Mouse (Mus musculus) intestine, embryonic 15.5 days (tissue): ENCODE results near the gene Gm20388. TPM values are rescaled to one million over a fixed set of nuclear protein-coding genes. Genes with fewer than 3 reads are reported as not detected.

Experiments used
- ATAC-seq: fragments of 200-750 bp; cut with Nextera tagmentation; 2 replicates; pipeline ENCODE4 v1.8.0; 2017; ENCODE audit warnings: moderate TSS enrichment, moderate library complexity
- H3K27ac ChIP-seq: fragments of 300-500 bp; sonication (generic); 2 replicates; pipeline ENCODE4 v1.5.1; 2015; ENCODE audit warnings: mild to moderate bottlenecking, inconsistent platforms
- H3K27me3 ChIP-seq: fragments of 300-500 bp; sonication (generic); replicated peaks from 2 replicates; pipeline ENCODE4 v1.6.1; 2015; ENCODE audit warnings: inconsistent platforms
- H3K36me3 ChIP-seq: fragments of 300-500 bp; sonication (generic); 2 replicates; pipeline ENCODE4 v1.6.1; 2015; ENCODE audit warnings: inconsistent platforms
- H3K4me1 ChIP-seq: fragments of 300-500 bp; sonication (generic); replicated peaks from 2 replicates; pipeline ENCODE4 v1.6.1; 2015; ENCODE audit warnings: inconsistent platforms
- H3K4me2 ChIP-seq: fragments of 300-500 bp; sonication (generic); replicated peaks from 2 replicates; pipeline ENCODE4 v1.6.1; 2015; ENCODE audit warnings: mild to moderate bottlenecking, inconsistent platforms
- H3K4me3 ChIP-seq: fragments of 300-500 bp; sonication (generic); replicated peaks from 2 replicates; pipeline ENCODE4 v1.5.1; 2015; ENCODE audit warnings: inconsistent platforms
- H3K9ac ChIP-seq: fragments of 300-500 bp; sonication (generic); 2 replicates; pipeline ENCODE4 v1.6.1; 2015; ENCODE audit warnings: inconsistent platforms
- H3K9me3 ChIP-seq: fragments of 300-500 bp; sonication (generic); 2 replicates; pipeline ENCODE4 v1.6.1; 2016; ENCODE audit warnings: inconsistent platforms
- WGBS: fragments of 180-500 bp; shearing (Covaris S2); methylation state at CpG from one replicate; pipeline ENCODE4 v1.1.7; 2015; 5-methylcytosine and 5-hydroxymethylcytosine counted together
- polyA plus RNA-seq: library from polyadenylated mRNA; unstranded; fragments of >200 nt; fragmentation: Nextera tagmentation; extraction: Ambion mirVana; gene quantifications from 2 replicates; pipeline ENCODE4 v1.2.1, GENCODE M21; 2015

The Gm20388 gene
- polyA plus RNA-seq, 1 experiment from 2014 or later, result not detected

GRCm38 (mm10) chr8:120428492-120428891, 517.9 kb downstream of the Gm20388 start:
- Histone ChIP-seq H3K4me2 (no peak overlapping the region), H3K4me3 (no peak overlapping the region), H3K9me3 (no peaks in the 10 kb centered on the region), H3K27me3 (no peaks in the 10 kb centered on the region), H3K4me1 (peaks cover 40% of the 10 kb centered on the region), H3K27ac (no peak overlapping the region), H3K36me3 (no peaks in the 10 kb centered on the region), H3K9ac (no peak overlapping the region)
- ATAC-seq, result no peak
- WGBS, result 79% methylated on average over 5 of the region's 5 CpGs

- no peak overlapping the region for H3K9ac ChIP-seq
- peaks cover 35% of the 10 kb centered on the region for H3K4me1 ChIP-seq
- no peaks in the 10 kb centered on the region for H3K27me3 ChIP-seq
- WGBS, result 100% methylated on average over 1 of the region's 1 CpGs
- no peaks in the 10 kb centered on the region for H3K36me3 ChIP-seq
- no peak overlapping the region for H3K27ac ChIP-seq
- H3K9me3 ChIP-seq, result no peaks in the 10 kb centered on the region
- H3K4me2 ChIP-seq, result no peak overlapping the region
- no peak overlapping the region for H3K4me3 ChIP-seq
- ATAC-seq, result no peak
Measured at GRCm38 (mm10) chr8:120429116-120429515, 518.5 kb downstream of the Gm20388 start.

- ATAC-seq, result no peak
- H3K4me2 ChIP-seq, result no peak overlapping the region
- H3K36me3 ChIP-seq, result no peaks in the 10 kb centered on the region
- H3K27me3 ChIP-seq, result no peaks in the 10 kb centered on the region
- no peaks in the 10 kb centered on the region for H3K9me3 ChIP-seq
- H3K4me3 ChIP-seq, result no peak overlapping the region
- peaks cover 16% of the 10 kb centered on the region for H3K4me1 ChIP-seq
- WGBS, result 82% methylated on average over 12 of the region's 12 CpGs
- no peak overlapping the region for H3K27ac ChIP-seq
- H3K9ac ChIP-seq, result no peak overlapping the region
Measured at GRCm38 (mm10) chr8:120431042-120431441, 520.4 kb downstream of the Gm20388 start.

GRCm38 (mm10) chr8:120432438-120432837, 521.8 kb downstream of the Gm20388 start:
- H3K4me3 ChIP-seq, result no peak overlapping the region
- H3K27ac ChIP-seq, result no peak overlapping the region
- H3K4me1 ChIP-seq, result peaks cover 15% of the 10 kb centered on the region
- H3K27me3 ChIP-seq, result no peaks in the 10 kb centered on the region
- WGBS, result 74% methylated on average over 7 of the region's 7 CpGs
- no peaks in the 10 kb centered on the region for H3K36me3 ChIP-seq
- no peak overlapping the region for H3K9ac ChIP-seq
- H3K9me3 ChIP-seq, result no peaks in the 10 kb centered on the region
- no peak for ATAC-seq
- no peak overlapping the region for H3K4me2 ChIP-seq

GRCm38 (mm10) chr8:120433143-120433542, 522.5 kb downstream of the Gm20388 start:
- WGBS, result 82% methylated on average over 7 of the region's 7 CpGs

GRCm38 (mm10) chr8:120433734-120434133, 523.1 kb downstream of the Gm20388 start:
- no peaks in the 10 kb centered on the region for H3K27me3 ChIP-seq
- H3K9me3 ChIP-seq, result no peaks in the 10 kb centered on the region
- no peak overlapping the region for H3K9ac ChIP-seq
- no peak overlapping the region for H3K27ac ChIP-seq
- no peak overlapping the region for H3K4me2 ChIP-seq
- WGBS, result 95% methylated on average over 1 of the region's 1 CpGs
- H3K36me3 ChIP-seq, result no peaks in the 10 kb centered on the region
- no peak for ATAC-seq
- peaks cover 24% of the 10 kb centered on the region for H3K4me1 ChIP-seq
- H3K4me3 ChIP-seq, result no peak overlapping the region

More at GRCm38 (mm10) chr8:120433143-120433542, 522.5 kb downstream of the Gm20388 start:
- no peak overlapping the region for H3K27ac ChIP-seq
- no peaks in the 10 kb centered on the region for H3K36me3 ChIP-seq
- H3K4me2 ChIP-seq, result no peak overlapping the region
- no peak overlapping the region for H3K9ac ChIP-seq
- H3K4me1 ChIP-seq, result peaks cover 20% of the 10 kb centered on the region
- H3K9me3 ChIP-seq, result no peaks in the 10 kb centered on the region
- H3K4me3 ChIP-seq, result no peak overlapping the region
- ATAC-seq, result no peak
- H3K27me3 ChIP-seq, result no peaks in the 10 kb centered on the region

- H3K9ac ChIP-seq, result no peak overlapping the region
- no peak overlapping the region for H3K27ac ChIP-seq
- no peak overlapping the region for H3K4me3 ChIP-seq
- no peak overlapping the region for H3K4me2 ChIP-seq
- peaks cover 37% of the 10 kb centered on the region for H3K4me1 ChIP-seq
- no peaks in the 10 kb centered on the region for H3K27me3 ChIP-seq
- ATAC-seq, result no peak
- H3K9me3 ChIP-seq, result no peaks in the 10 kb centered on the region
- no peaks in the 10 kb centered on the region for H3K36me3 ChIP-seq
- WGBS, result 92% methylated on average over 15 of the region's 15 CpGs
Measured at GRCm38 (mm10) chr8:120435781-120436180, 525.1 kb downstream of the Gm20388 start.

GRCm38 (mm10) chr8:120436491-120437030, 525.9 kb downstream of the Gm20388 start:
- Histone ChIP-seq H3K4me1 (peaks cover 43% of the 10 kb centered on the region), H3K36me3 (no peaks in the 10 kb centered on the region), H3K9me3 (no peaks in the 10 kb centered on the region), H3K4me2 (no peak overlapping the region), H3K4me3 (no peak overlapping the region), H3K27ac (no peak overlapping the region), H3K27me3 (no peaks in the 10 kb centered on the region), H3K9ac (no peak overlapping the region)
- 60% methylated on average over 5 of the region's 5 CpGs for WGBS
- ATAC-seq, result no peak

- no peaks in the 10 kb centered on the region for H3K27me3 ChIP-seq
- no peak overlapping the region for H3K4me3 ChIP-seq
- no peaks in the 10 kb centered on the region for H3K9me3 ChIP-seq
- H3K4me1 ChIP-seq, result peaks cover 49% of the 10 kb centered on the region
- no peak overlapping the region for H3K4me2 ChIP-seq
- H3K27ac ChIP-seq, result no peak overlapping the region
- no peak for ATAC-seq
- H3K9ac ChIP-seq, result no peak overlapping the region
- WGBS, result 80% methylated on average over 1 of the region's 1 CpGs
- H3K36me3 ChIP-seq, result no peaks in the 10 kb centered on the region
Measured at GRCm38 (mm10) chr8:120437207-120437606, 526.6 kb downstream of the Gm20388 start.

GRCm38 (mm10) chr8:120437666-120438395, 527.2 kb downstream of the Gm20388 start:
- Histone ChIP-seq H3K4me3 (no peak overlapping the region), H3K4me2 (no peak overlapping the region), H3K27ac (no peak overlapping the region), H3K9ac (no peak overlapping the region), H3K36me3 (no peaks in the 10 kb centered on the region), H3K9me3 (no peaks in the 10 kb centered on the region), H3K27me3 (no peaks in the 10 kb centered on the region), H3K4me1 (peaks cover 55% of the 10 kb centered on the region)
- 83% methylated on average over 21 of the region's 21 CpGs for WGBS
- ATAC-seq, result no peak

- H3K9me3 ChIP-seq, result no peaks in the 10 kb centered on the region
- WGBS, result 30% methylated on average over 19 of the region's 19 CpGs
- peak overlapping the region; percentile 19 for H3K4me2 ChIP-seq
- H3K4me3 ChIP-seq, result no peak overlapping the region
- H3K9ac ChIP-seq, result no peak overlapping the region
- H3K27ac ChIP-seq, result 0 out of 2 replicates have a peak overlapping the region, but pooled peaks have one; percentile 13
- ATAC-seq, result peak; percentile 39
- no peaks in the 10 kb centered on the region for H3K36me3 ChIP-seq
- peaks cover 58% of the 10 kb centered on the region for H3K4me1 ChIP-seq
- no peaks in the 10 kb centered on the region for H3K27me3 ChIP-seq
Measured at GRCm38 (mm10) chr8:120439309-120439708, 528.7 kb downstream of the Gm20388 start.

GRCm38 (mm10) chr8:120440739-120441138, 530.1 kb downstream of the Gm20388 start:
- ATAC-seq, result no peak
- H3K9me3 ChIP-seq, result no peaks in the 10 kb centered on the region
- no peaks in the 10 kb centered on the region for H3K36me3 ChIP-seq
- peaks cover 69% of the 10 kb centered on the region for H3K4me1 ChIP-seq
- no peaks in the 10 kb centered on the region for H3K27me3 ChIP-seq
- no peak overlapping the region for H3K4me3 ChIP-seq
- WGBS, result 79% methylated on average over 12 of the region's 12 CpGs
- H3K27ac ChIP-seq, result no peak overlapping the region
- H3K4me2 ChIP-seq, result no peak overlapping the region
- no peak overlapping the region for H3K9ac ChIP-seq

- H3K36me3 ChIP-seq, result no peaks in the 10 kb centered on the region
- ATAC-seq, result peak; percentile 57
- no peak overlapping the region; the same call in 1 of the 2 replicates for H3K9ac ChIP-seq
- H3K4me2 ChIP-seq, result no peak overlapping the region
- 61% methylated on average over 6 of the region's 6 CpGs for WGBS
- no peak overlapping the region for H3K4me3 ChIP-seq
- peak overlapping the region; percentile 51; the same call in 1 of the 2 replicates for H3K27ac ChIP-seq
- no peaks in the 10 kb centered on the region for H3K27me3 ChIP-seq
- no peaks in the 10 kb centered on the region for H3K9me3 ChIP-seq
- peaks cover 63% of the 10 kb centered on the region for H3K4me1 ChIP-seq
Measured at GRCm38 (mm10) chr8:120441637-120442036, 531.0 kb downstream of the Gm20388 start.
